Mouse (Mus musculus) erythroblast, embryonic 14.5 days (primary cell): ENCODE measurements at regions not wholly inside any gene's neighbourhood (a gene's known extent, or its start where the extent isn't known, plus 50 kb on each side); places are given as distances from the start of the nearest gene placed in this dataset.

ENCODE experiments used
- GATA1 ChIP-seq: IDR thresholded peaks from 2 replicates; pipeline ENCODE4 v1.6.1; 2012; ENCODE audit warnings: low read length, inconsistent platforms, mixed read lengths
- TAL1 ChIP-seq: IDR thresholded peaks from 3 replicates; pipeline ENCODE4 v1.6.1; 2012; ENCODE audit warnings: low read length, inconsistent platforms, mixed read lengths

DNA sequence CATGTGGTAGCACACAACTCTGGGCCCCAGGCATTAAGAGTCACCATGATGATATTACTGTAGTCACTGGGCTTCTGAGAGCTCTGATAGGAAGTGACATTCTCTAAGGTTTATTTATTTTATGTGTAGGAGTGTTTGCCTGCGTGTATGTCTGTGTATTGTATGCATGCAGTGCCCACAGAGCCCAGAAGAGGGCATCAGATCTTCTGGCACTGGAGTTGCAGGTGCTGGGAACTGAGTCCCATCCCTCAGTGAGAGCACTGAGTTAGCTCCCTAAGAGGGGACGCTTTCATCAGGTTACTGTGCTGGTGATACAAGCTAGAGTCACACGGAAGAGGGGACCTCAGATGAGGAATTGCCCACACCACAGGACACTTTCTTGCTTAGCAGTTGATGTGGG is 119.4 kb upstream of the Ccnd2 start:
- no peak for TF ChIP-seq GATA1
- TF ChIP-seq TAL1, result no peak
